Comparison of ENCODE assay signal across 9 mouse cellular contexts in genomic region chr5:30105668-30106300, GRCm38 (mm10). TPM values are rescaled to one million over a fixed set of nuclear protein-coding genes. Genes with fewer than 3 reads are reported as not detected.
DNase-seq lines count a peak whose midpoint lies in the region; ATAC-seq and TF ChIP-seq lines count a peak whose summit lies in the region.
"Had no signal": no experiment of that assay in that cellular context is flagged by ENCODE, and none has a peak within 500 bp of the region (broad histone marks: within the 10 kb centered on the region; RNA-seq: fewer than 3 reads in every experiment).

TSS of gene 3110082J24Rik (minus strand) at chr5:30106086.

- peak within 1 kb of the TSS; percentile 14 for H3K4me3 ChIP-seq in cortical plate, adult 2 months (ENCODE audit: insufficient read depth, low read length)
- peak within 1 kb of the TSS; percentile 74 for H3K4me3 ChIP-seq in forebrain, embryonic 13.5 days
- peak within 1 kb of the TSS in 1 of 2 experiments; percentile 32; a peak in 2 of 4 replicates for H3K4me3 ChIP-seq in liver, embryonic 14.5 days (ENCODE audit: insufficient read depth in 1 of 2, low read depth in 2 of 2, low read length in 2 of 2)
- peak within 1 kb of the TSS; percentile 44 for H3K4me3 ChIP-seq in stomach, postnatal 0 days (ENCODE audit: low read depth, low read length)
- H3K4me3 ChIP-seq in lung, adult 2 months (replicated peaks; ENCODE audit: extremely low read depth, low read depth, low read length), result no peak within 1 kb of the TSS

- DNase-seq in layer of hippocampus, postnatal 14 days (ENCODE audit: low spot score in 2 of 2), result peak; percentile 35 to 64
- DNase-seq in layer of hippocampus, adult 9-11 months, result no peak
- no peak for DNase-seq in liver, embryonic 14.5 days (ENCODE audit: low read depth in 3 of 3, low spot score in 3 of 3)
- DNase-seq in stomach, postnatal 0 days (ENCODE audit: low spot score), result no peak
- no peak for DNase-seq in adrenal gland, adult 8-10 months
- no peak for DNase-seq in lung, adult 2 months

- TF ChIP-seq EP300 in liver, embryonic 14.5 days (IDR thresholded peaks at IDR 0.05; ENCODE audit: low read depth), result no peak
- no peak for TF ChIP-seq EP300 in stomach, postnatal 0 days (optimal IDR thresholded peaks at IDR 0.05)

- H3K4me1 ChIP-seq in cortical plate, adult 2 months (ENCODE audit: control insufficient read depth, insufficient read depth, low read length), result no peaks in the 10 kb centered on the region
- peaks cover 48% of the 10 kb centered on the region for H3K4me1 ChIP-seq in forebrain, embryonic 13.5 days
- H3K4me1 ChIP-seq in liver, embryonic 14.5 days (replicated peaks; ENCODE audit: control insufficient read depth in 2 of 2, insufficient read depth in 2 of 2, low read length in 1 of 2), result no peaks in the 10 kb centered on the region; a peak in 1 of 4 replicates
- H3K4me1 ChIP-seq in stomach, postnatal 0 days (replicated peaks; ENCODE audit: control insufficient read depth, insufficient read depth), result peaks cover 5% of the 10 kb centered on the region
- no peaks in the 10 kb centered on the region; the same call in 1 of the 2 replicates for H3K4me1 ChIP-seq in lung, adult 2 months (ENCODE audit: control insufficient read depth, insufficient read depth, low read length)

- 0 out of 2 replicates have a peak, but pooled peaks have one; percentile 4 for TF ChIP-seq POLR2A in cortical plate, adult 2 months (IDR thresholded peaks at IDR 0.05; ENCODE audit: extremely low read depth, insufficient read depth, low read length)
- TF ChIP-seq POLR2A in lung, adult 2 months (IDR thresholded peaks at IDR 0.05; ENCODE audit: borderline replicate concordance, extremely low read depth, low read depth, low read length), result no peak

- 1% methylated on average over 29 of the region's 29 CpGs for WGBS in forebrain, embryonic 13.5 days
- WGBS in liver, embryonic 14.5 days (ENCODE audit: insufficient replicate concordance), result 3% methylated on average over 29 of the region's 29 CpGs
- 6% methylated on average over 29 of the region's 29 CpGs for WGBS in stomach, postnatal 0 days
- WGBS in lung, adult 2 months, result 6% methylated on average over 29 of the region's 29 CpGs

- peaks cover 16% of the 10 kb centered on the region for H3K36me3 ChIP-seq in forebrain, embryonic 13.5 days (ENCODE audit: poor library complexity, severe bottlenecking)
- H3K36me3 ChIP-seq in liver, embryonic 14.5 days (replicated peaks; ENCODE audit: control insufficient read depth, insufficient read depth, low read depth), result no peaks in the 10 kb centered on the region
- H3K36me3 ChIP-seq in stomach, postnatal 0 days (ENCODE audit: control insufficient read depth, insufficient read depth, low read length), result no peaks in the 10 kb centered on the region

- H3K9ac ChIP-seq in forebrain, embryonic 13.5 days, result peak within 1 kb of the TSS; percentile 91
- no peak within 1 kb of the TSS for H3K9ac ChIP-seq in liver, embryonic 14.5 days (replicated peaks)
- H3K9ac ChIP-seq in stomach, postnatal 0 days (ENCODE audit: low read length), result peak within 1 kb of the TSS; percentile 45; the same call in 1 of the 2 replicates

- no peaks in the 10 kb centered on the region for H3K9me3 ChIP-seq in forebrain, embryonic 13.5 days (replicated peaks)
- no peaks in the 10 kb centered on the region for H3K9me3 ChIP-seq in liver, embryonic 14.5 days (ENCODE audit: control insufficient read depth, low read length)
- H3K9me3 ChIP-seq in stomach, postnatal 0 days (ENCODE audit: control insufficient read depth, low read length), result no peaks in the 10 kb centered on the region

- peak; percentile 71 for ATAC-seq in forebrain, embryonic 13.5 days
- ATAC-seq in liver, embryonic 14.5 days (ENCODE audit: insufficient read depth), result no peak
- ATAC-seq in stomach, postnatal 0 days (ENCODE audit: low FRiP score, low TSS enrichment), result no peak

- no peak within 1 kb of the TSS for H3K27ac ChIP-seq in cortical plate, adult 2 months (ENCODE audit: insufficient read depth, low read length)
- peak within 1 kb of the TSS; percentile 91 for H3K27ac ChIP-seq in forebrain, embryonic 13.5 days
- no peak within 1 kb of the TSS for H3K27ac ChIP-seq in liver, embryonic 14.5 days
- H3K27ac ChIP-seq in stomach, postnatal 0 days (replicated peaks), result no peak within 1 kb of the TSS

- peak within 1 kb of the TSS; percentile 86 for H3K4me2 ChIP-seq in forebrain, embryonic 13.5 days
- H3K4me2 ChIP-seq in liver, embryonic 14.5 days (ENCODE audit: low read depth), result peak within 1 kb of the TSS; percentile 47
- peak within 1 kb of the TSS; percentile 77 for H3K4me2 ChIP-seq in stomach, postnatal 0 days (replicated peaks; ENCODE audit: low read depth)

- 0 out of 2 replicates have a peak, but pooled peaks cover 4% of the 10 kb centered on the region for H3K27me3 ChIP-seq in forebrain, embryonic 13.5 days
- H3K27me3 ChIP-seq in liver, embryonic 14.5 days (ENCODE audit: control insufficient read depth, insufficient read depth, low read length), result peaks cover 67% of the 10 kb centered on the region
- H3K27me3 ChIP-seq in stomach, postnatal 0 days (ENCODE audit: control insufficient read depth, insufficient read depth, low read length), result peaks cover 4% of the 10 kb centered on the region; the same call in 1 of the 2 replicates

- no peak for TF ChIP-seq CTCF in cortical plate, adult 2 months (IDR thresholded peaks at IDR 0.05; ENCODE audit: extremely low read depth, insufficient read depth, low read length)
- TF ChIP-seq CTCF in liver, embryonic 14.5 days (IDR thresholded peaks at IDR 0.05; ENCODE audit: low read depth), result no peak
- no peak for TF ChIP-seq CTCF in stomach, postnatal 0 days (IDR thresholded peaks at IDR 0.05; ENCODE audit: low read depth)
- no peak for TF ChIP-seq CTCF in lung, adult 2 months (IDR thresholded peaks at IDR 0.05; ENCODE audit: insufficient read depth, low read length)

RNA-seq across cellular contexts. Expression of gene 3110082J24Rik, which starts in this region (rescaled TPM):
- 1 to 10 TPM; 2.9 to 5.5 TPM for total RNA-seq in layer of hippocampus, postnatal 14 days (2021)
- 3.8 and 4.6 TPM in 2 replicates for polyA plus RNA-seq in cortical plate, adult 2 months (2012; rRNA removed)
- polyA plus RNA-seq in forebrain, embryonic 13.5 days (2015; fragmentation: Nextera tagmentation; extraction: Ambion mirVana), result 6.3 and 9.1 TPM in 2 replicates
- polyA plus RNA-seq in liver, embryonic 14.5 days (2012; rRNA removed), result not detected in 2 replicates
- not detected in 2 replicates for polyA plus RNA-seq in liver, embryonic 14.5 days (2014; fragmentation: Nextera tagmentation; extraction: Ambion mirVana)
- polyA plus RNA-seq in stomach, postnatal 0 days (2015; fragmentation: Nextera tagmentation; extraction: Ambion mirVana), result not detected in 2 replicates
- not detected for total RNA-seq in adrenal gland, adult 8-10 months (2022)
- not detected in 2 replicates for polyA plus RNA-seq in lung, adult 2 months (2012; rRNA removed)
- total RNA-seq: liver, adult 2 months had no signal
- polyA plus RNA-seq: liver, adult 2 months had no signal

Comparison
In these comparisons a context has a peak if more than half of its experiments do, and no peak if none do; other contexts are left out.
1. DNase-seq: peak in layer of hippocampus, postnatal 14 days (2 of 2); none in layer of hippocampus, adult 9-11 months (single experiment), liver, embryonic 14.5 days (0 of 3), stomach, postnatal 0 days (single experiment), adrenal gland, adult 8-10 months (single experiment) and lung, adult 2 months (single experiment).
2. Peak in every context shown above with its lines, with median percentiles within 50 percentile points of each other: H3K4me2 ChIP-seq.